Mouse (Mus musculus): Measurements from ENCODE around the gene Ski.

- TF ChIP-seq CTCF (IDR thresholded peaks at IDR 0.05): no peak
- no peak for TF ChIP-seq EP300 (IDR thresholded peaks at IDR 0.05)
Observed at GRCm38 (mm10) chr4:155134686-155135172, 87.7 kb downstream of the Ski start.
